In the genomic region with DNA sequence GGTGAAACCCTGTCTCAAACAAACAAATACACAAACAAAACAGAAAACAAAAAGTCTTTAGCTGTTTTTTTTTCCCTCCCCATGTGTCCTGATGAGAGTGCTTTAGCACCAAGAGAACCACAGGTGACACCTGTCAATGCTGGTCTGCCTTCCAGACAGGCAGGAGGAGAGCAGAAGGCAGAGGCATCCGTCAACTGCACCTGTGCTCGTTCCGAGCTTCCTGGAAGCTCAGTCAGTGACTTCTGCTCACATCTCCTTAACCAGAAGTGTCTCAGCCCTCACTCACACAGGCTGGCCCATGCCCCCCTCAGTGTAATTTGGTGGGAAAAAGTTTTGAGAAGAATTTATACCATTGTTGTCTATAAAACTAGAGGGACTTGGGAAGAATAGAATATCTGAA, we compare ENCODE assay signal across 27 mouse cellular contexts. TPM values are rescaled to one million over a fixed set of nuclear protein-coding genes. Genes with fewer than 3 reads are reported as not detected.
DNase-seq lines count a peak whose midpoint lies in the region.
"Had no signal": no experiment of that assay in that cellular context is flagged by ENCODE, and none has a peak within 500 bp of the region (broad histone marks: within the 10 kb centered on the region; RNA-seq: fewer than 3 reads in every experiment).

No protein-coding gene starts in this region.

- no peaks in the 10 kb centered on the region for H3K27me3 ChIP-seq in limb, embryonic 10.5 days (ENCODE audit: low read depth, poor library complexity, severe bottlenecking)
- H3K27me3 ChIP-seq in hindbrain, embryonic 10.5 days (ENCODE audit: insufficient read depth, poor library complexity, severe bottlenecking): no peaks in the 10 kb centered on the region
- H3K27me3 ChIP-seq: embryonic facial prominence, embryonic 13.5 days; forebrain, embryonic 12.5 days; forebrain, embryonic 15.5 days; heart, embryonic 12.5 days; heart, embryonic 15.5 days; hindbrain, embryonic 12.5 days; hindbrain, embryonic 15.5 days; intestine, embryonic 15.5 days; Patski had no signal

- H3K4me1 ChIP-seq in limb, embryonic 10.5 days: 0 out of 2 replicates have a peak, but pooled peaks cover 7% of the 10 kb centered on the region
- peaks cover 15% of the 10 kb centered on the region for H3K4me1 ChIP-seq in hindbrain, embryonic 10.5 days (replicated peaks)

- peaks cover 15% of the 10 kb centered on the region; the same call in 1 of the 2 replicates for H3K36me3 ChIP-seq in limb, embryonic 10.5 days
- peaks cover 22% of the 10 kb centered on the region; the same call in 1 of the 2 replicates for H3K36me3 ChIP-seq in hindbrain, embryonic 10.5 days
- H3K36me3 ChIP-seq: forebrain, embryonic 12.5 days; heart, embryonic 15.5 days; hindbrain, embryonic 12.5 days; hindbrain, embryonic 15.5 days; intestine, embryonic 15.5 days had no signal

- peak; percentile 30 to 43 for DNase-seq in cerebellum, postnatal 25 days
- DNase-seq in cerebellum, adult 9-11 months: no peak
- DNase-seq in brain, adult 2 months (ENCODE audit: low read depth, low spot score): peak; percentile 50
- peak; percentile 75 for DNase-seq in thymus, postnatal 0 days (ENCODE audit: low spot score)
- peak; percentile 44 for DNase-seq in thymus, postnatal 25 days
- no peak for DNase-seq in layer of hippocampus, postnatal 14 days (ENCODE audit: low spot score in 2 of 2)
- DNase-seq in limb, embryonic 10.5 days (ENCODE audit: low spot score): no peak
- no peak for DNase-seq in hindbrain, embryonic 10.5 days (ENCODE audit: low spot score)
- DNase-seq: adrenal gland, postnatal 10 days; adrenal gland, postnatal 36 days; cerebellum, adult 11 months; cerebellum, postnatal 10 days; gastrocnemius, postnatal 14 days; heart, adult 18-20 months; heart, postnatal 14 days; heart, postnatal 4 days had no signal

- no peak overlapping the region for H3K27ac ChIP-seq in limb, embryonic 10.5 days
- no peak overlapping the region for H3K27ac ChIP-seq in hindbrain, embryonic 10.5 days
- H3K27ac ChIP-seq: embryonic facial prominence, embryonic 10.5 days; embryonic facial prominence, embryonic 13.5 days; forebrain, embryonic 12.5 days; forebrain, embryonic 15.5 days; heart, embryonic 15.5 days; hindbrain, embryonic 12.5 days; hindbrain, embryonic 15.5 days; intestine, embryonic 15.5 days had no signal

- H3K9me3 ChIP-seq in limb, embryonic 10.5 days (replicated peaks): no peaks in the 10 kb centered on the region
- peaks cover 17% of the 10 kb centered on the region for H3K9me3 ChIP-seq in hindbrain, embryonic 10.5 days
- H3K9me3 ChIP-seq: intestine, embryonic 15.5 days had no signal

- WGBS in limb, embryonic 10.5 days: 87% methylated on average over 3 of the region's 3 CpGs
- WGBS in hindbrain, embryonic 10.5 days: 88% methylated on average over 3 of the region's 3 CpGs

- no peak overlapping the region for H3K4me3 ChIP-seq in limb, embryonic 10.5 days
- no peak overlapping the region for H3K4me3 ChIP-seq in hindbrain, embryonic 10.5 days
- H3K4me3 ChIP-seq: embryonic facial prominence, embryonic 10.5 days; embryonic facial prominence, embryonic 13.5 days; erythroblast, embryonic 14.5 days; forebrain, embryonic 12.5 days; forebrain, embryonic 15.5 days; heart, embryonic 12.5 days; heart, embryonic 15.5 days; hindbrain, embryonic 12.5 days; hindbrain, embryonic 15.5 days; intestine, embryonic 15.5 days had no signal

RNA-seq across cellular contexts. Expression of gene Wdfy2, which starts 15.4 kb away (rescaled TPM):
- 4.2 and 5.1 TPM in 2 replicates for polyA plus RNA-seq in thymus, postnatal 0 days (2015; fragmentation: Nextera tagmentation; extraction: Ambion mirVana)
- total RNA-seq in layer of hippocampus, postnatal 14 days (2021): 10 to 100 TPM; 14.6 TPM
- 11.9 and 12.7 TPM in 2 replicates for polyA plus RNA-seq in limb, embryonic 10.5 days (2016; fragmentation: Nextera tagmentation; extraction: Ambion mirVana)
- 12.9 and 14.2 TPM in 2 replicates for polyA plus RNA-seq in hindbrain, embryonic 10.5 days (2016; fragmentation: Nextera tagmentation; extraction: Ambion mirVana)

Comparison
In these comparisons a context has a peak if more than half of its experiments do, and no peak if none do; other contexts are left out.
1. DNase-seq: peak in cerebellum, postnatal 25 days (2 of 2), brain, adult 2 months (single experiment), thymus, postnatal 0 days (single experiment) and thymus, postnatal 25 days (single experiment); none in cerebellum, adult 9-11 months (single experiment), layer of hippocampus, postnatal 14 days (0 of 2), limb, embryonic 10.5 days (single experiment) and hindbrain, embryonic 10.5 days (single experiment).